In genomic region chr10:12690601-12691000, GRCm38 (mm10) we compare ENCODE assay signal across 9 mouse cellular contexts.
DNase-seq lines count a peak whose midpoint lies in the region; ATAC-seq lines count a peak whose summit lies in the region.
"Had no signal": no experiment of that assay in that cellular context is flagged by ENCODE, and none has a peak within 500 bp of the region (broad histone marks: within the 10 kb centered on the region; RNA-seq: fewer than 3 reads in every experiment).

No protein-coding gene starts in this region.

- H3K4me3 ChIP-seq in heart, embryonic 11.5 days (ENCODE audit: low read depth, low read length), result no peak overlapping the region
- H3K4me3 ChIP-seq in forebrain, embryonic 14.5 days (ENCODE audit: low read depth, low read length), result no peak overlapping the region
- H3K4me3 ChIP-seq in hindbrain, embryonic 16.5 days (ENCODE audit: low read length), result no peak overlapping the region
- no peak overlapping the region for H3K4me3 ChIP-seq in midbrain, embryonic 11.5 days (ENCODE audit: low read depth, low read length)

- no peaks in the 10 kb centered on the region for H3K36me3 ChIP-seq in heart, embryonic 11.5 days (ENCODE audit: control insufficient read depth, insufficient read depth, low read length)
- H3K36me3 ChIP-seq in forebrain, embryonic 14.5 days (ENCODE audit: control insufficient read depth, insufficient read depth, low read length), result no peaks in the 10 kb centered on the region
- no peaks in the 10 kb centered on the region for H3K36me3 ChIP-seq in hindbrain, embryonic 16.5 days (ENCODE audit: control insufficient read depth, insufficient read depth, low read length)
- no peaks in the 10 kb centered on the region for H3K36me3 ChIP-seq in midbrain, embryonic 11.5 days (ENCODE audit: control insufficient read depth, insufficient read depth, low read length)

- no peaks in the 10 kb centered on the region for H3K27me3 ChIP-seq in heart, embryonic 11.5 days (ENCODE audit: control insufficient read depth, insufficient read depth, low read length)
- no peaks in the 10 kb centered on the region for H3K27me3 ChIP-seq in forebrain, embryonic 14.5 days (replicated peaks; ENCODE audit: control insufficient read depth, insufficient read depth, low read length)
- H3K27me3 ChIP-seq in hindbrain, embryonic 16.5 days (replicated peaks; ENCODE audit: control insufficient read depth, insufficient read depth, low read length), result no peaks in the 10 kb centered on the region
- H3K27me3 ChIP-seq in midbrain, embryonic 11.5 days (ENCODE audit: control insufficient read depth, insufficient read depth, low read length), result no peaks in the 10 kb centered on the region

- DNase-seq in heart, adult 11 months, result peak; percentile 91
- DNase-seq in c-Kit-positive CD71-positive TER-119-positive erythroid progenitor cells, embryonic 14.5 days (ENCODE audit: low spot score), result peak; percentile 19
- DNase-seq in forebrain, embryonic 14.5 days (ENCODE audit: low spot score), result peak; percentile 76
- peak; percentile 76 to 80 for DNase-seq in left cerebral cortex, adult 18-20 months (ENCODE audit: low spot score in 2 of 2)
- peak; percentile 94 for DNase-seq in midbrain, embryonic 11.5 days (ENCODE audit: low spot score, missing footprints)
- DNase-seq in spleen, postnatal 14 days (ENCODE audit: low spot score in 2 of 2), result peak; percentile 17 to 46

- H3K4me1 ChIP-seq in heart, embryonic 11.5 days (ENCODE audit: control insufficient read depth, insufficient read depth, low read length), result peaks cover 5% of the 10 kb centered on the region; the same call in 1 of the 2 replicates
- no peaks in the 10 kb centered on the region for H3K4me1 ChIP-seq in forebrain, embryonic 14.5 days (ENCODE audit: control insufficient read depth, insufficient read depth, low read length)
- H3K4me1 ChIP-seq in hindbrain, embryonic 16.5 days (ENCODE audit: control insufficient read depth, insufficient read depth, low read depth, low read length), result no peaks in the 10 kb centered on the region
- H3K4me1 ChIP-seq in midbrain, embryonic 11.5 days (ENCODE audit: control insufficient read depth, insufficient read depth, low read length), result no peaks in the 10 kb centered on the region

- H3K9me3 ChIP-seq in heart, embryonic 11.5 days (replicated peaks; ENCODE audit: control insufficient read depth, low read length), result no peaks in the 10 kb centered on the region
- H3K9me3 ChIP-seq in forebrain, embryonic 14.5 days (replicated peaks; ENCODE audit: control insufficient read depth, low read length), result no peaks in the 10 kb centered on the region
- H3K9me3 ChIP-seq in hindbrain, embryonic 16.5 days (ENCODE audit: control insufficient read depth, low read length), result no peaks in the 10 kb centered on the region
- H3K9me3 ChIP-seq in midbrain, embryonic 11.5 days (ENCODE audit: control insufficient read depth, low read length), result no peaks in the 10 kb centered on the region

- no peak overlapping the region for H3K9ac ChIP-seq in heart, embryonic 11.5 days (ENCODE audit: low read depth, low read length)
- H3K9ac ChIP-seq in forebrain, embryonic 14.5 days (ENCODE audit: low read length), result no peak overlapping the region
- no peak overlapping the region for H3K9ac ChIP-seq in hindbrain, embryonic 16.5 days (ENCODE audit: low read depth, low read length)
- H3K9ac ChIP-seq in midbrain, embryonic 11.5 days (ENCODE audit: low read length), result no peak overlapping the region

- ATAC-seq in heart, embryonic 11.5 days (replicated peaks; ENCODE audit: insufficient number of reproducible peaks, low FRiP score, low TSS enrichment), result no peak
- ATAC-seq in forebrain, embryonic 14.5 days, result peak; percentile 60; the same call in 1 of the 2 replicates
- peak; percentile 69; the same call in 1 of the 2 replicates for ATAC-seq in hindbrain, embryonic 16.5 days
- ATAC-seq in midbrain, embryonic 11.5 days (ENCODE audit: low FRiP score), result peak; percentile 75; the same call in 1 of the 2 replicates

- 19% methylated on average over 5 of the region's 5 CpGs for WGBS in heart, embryonic 11.5 days (ENCODE audit: insufficient replicate concordance)
- 21% methylated on average over 5 of the region's 5 CpGs for WGBS in forebrain, embryonic 14.5 days
- WGBS in hindbrain, embryonic 16.5 days, result 19% methylated on average over 5 of the region's 5 CpGs
- 21% methylated on average over 5 of the region's 5 CpGs for WGBS in midbrain, embryonic 11.5 days

- no peak overlapping the region for H3K27ac ChIP-seq in heart, embryonic 11.5 days (ENCODE audit: low read depth, low read length)
- H3K27ac ChIP-seq in forebrain, embryonic 14.5 days (ENCODE audit: low read depth, low read length), result no peak overlapping the region
- H3K27ac ChIP-seq in hindbrain, embryonic 16.5 days (ENCODE audit: low read depth, low read length), result no peak overlapping the region
- H3K27ac ChIP-seq in midbrain, embryonic 11.5 days (ENCODE audit: low read depth, low read length), result no peak overlapping the region
- H3K27ac ChIP-seq: macrophage had no signal

- no peak overlapping the region for H3K4me2 ChIP-seq in heart, embryonic 11.5 days
- no peak overlapping the region for H3K4me2 ChIP-seq in forebrain, embryonic 14.5 days (ENCODE audit: low read length)
- no peak overlapping the region for H3K4me2 ChIP-seq in hindbrain, embryonic 16.5 days (ENCODE audit: low read length)
- no peak overlapping the region for H3K4me2 ChIP-seq in midbrain, embryonic 11.5 days

Comparison
In these comparisons a context has a peak if more than half of its experiments do, and no peak if none do; other contexts are left out.
1. DNase-seq: peak in every context shown above with its lines; median percentile 94 in midbrain, embryonic 11.5 days; 91 in heart, adult 11 months; 78 in left cerebral cortex, adult 18-20 months; 76 in forebrain, embryonic 14.5 days; 32 in spleen, postnatal 14 days; 19 in c-Kit-positive CD71-positive TER-119-positive erythroid progenitor cells, embryonic 14.5 days.